Mouse (Mus musculus) stomach, embryonic 15.5 days (tissue): ENCODE measurements around the gene Pafah1b2. TPM values are rescaled to one million over a fixed set of nuclear protein-coding genes. Genes with fewer than 3 reads are reported as not detected.
A peak's percentile ranks its signal among the peaks of the same experiment; 100 is the strongest.

Source experiments
- ATAC-seq: fragments of 200-750 bp; cut with Nextera tagmentation; 2 replicates; pipeline ENCODE4 v1.8.0; 2017; ENCODE audit warnings: low read depth, moderate number of reproducible peaks, moderate TSS enrichment; ENCODE audit not compliant: insufficient read depth, low FRiP score
- H3K27ac ChIP-seq: fragments of 300-500 bp; sonication (generic); 2 replicates; pipeline ENCODE4 v1.5.1; 2015; ENCODE audit warnings: mild to moderate bottlenecking, inconsistent platforms
- H3K27me3 ChIP-seq: fragments of 300-500 bp; sonication (generic); replicated peaks from 2 replicates; pipeline ENCODE4 v1.6.1; 2015; ENCODE audit warnings: inconsistent platforms
- H3K36me3 ChIP-seq: fragments of 300-500 bp; sonication (generic); 2 replicates; pipeline ENCODE4 v1.6.1; 2015; ENCODE audit warnings: inconsistent platforms
- H3K4me1 ChIP-seq: fragments of 300-500 bp; sonication (generic); 2 replicates; pipeline ENCODE4 v1.6.1; 2015; ENCODE audit warnings: inconsistent platforms
- H3K4me2 ChIP-seq: fragments of 300-500 bp; sonication (generic); 2 replicates; pipeline ENCODE4 v1.6.1; 2015; ENCODE audit warnings: mild to moderate bottlenecking, inconsistent platforms
- H3K4me3 ChIP-seq: fragments of 300-500 bp; sonication (generic); replicated peaks from 2 replicates; pipeline ENCODE4 v1.5.1; 2015; ENCODE audit warnings: inconsistent platforms
- H3K9ac ChIP-seq: fragments of 300-500 bp; sonication (generic); 2 replicates; pipeline ENCODE4 v1.6.1; 2015; ENCODE audit warnings: inconsistent platforms
- H3K9me3 ChIP-seq: fragments of 300-500 bp; sonication (generic); 2 replicates; pipeline ENCODE4 v1.6.1; 2016; ENCODE audit warnings: inconsistent platforms
- WGBS: fragments of 180-500 bp; shearing (Covaris S2); methylation state at CpG from one replicate; pipeline ENCODE4 v1.1.7; 2015; 5-methylcytosine and 5-hydroxymethylcytosine counted together
- polyA plus RNA-seq: library from polyadenylated mRNA; unstranded; fragments of >200 nt; fragmentation: Nextera tagmentation; extraction: Ambion mirVana; gene quantifications from 2 replicates; pipeline ENCODE4 v1.2.1, GENCODE M21; 2015

Pafah1b2 gene
- polyA plus RNA-seq, 1 experiment from 2014 or later, result 148 TPM

DNA sequence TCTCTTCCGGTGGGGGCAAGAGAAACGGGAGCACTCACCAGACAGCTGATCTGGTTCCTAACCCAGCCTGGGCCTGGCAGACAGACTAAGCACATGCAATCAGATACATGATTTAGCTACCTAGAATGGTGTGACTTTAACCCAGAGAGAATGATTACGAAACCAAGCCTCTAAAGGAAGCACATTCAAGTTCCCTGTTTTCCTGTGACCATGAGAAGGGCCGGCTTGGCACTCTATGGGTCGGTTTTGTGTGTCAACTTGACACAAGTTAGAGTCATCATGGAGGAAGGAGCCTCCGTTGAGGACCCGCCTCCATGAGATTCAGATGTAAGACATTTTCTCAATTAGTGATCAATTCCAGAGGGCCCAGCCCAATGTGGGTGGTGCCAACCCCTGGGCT lies 52.8 kb downstream of the Pafah1b2 start:
- no peak overlapping the region for H3K9ac ChIP-seq
- 0 out of 2 replicates have a peak overlapping the region, but pooled peaks have one; percentile 35 for H3K27ac ChIP-seq
- 74% methylated on average over 7 of the region's 7 CpGs for WGBS
- H3K4me2 ChIP-seq, result no peak overlapping the region
- H3K36me3 ChIP-seq, result peaks cover 15% of the 10 kb centered on the region; the same call in 1 of the 2 replicates
- ATAC-seq, result no peak
- H3K4me3 ChIP-seq, result no peak overlapping the region
- H3K27me3 ChIP-seq, result no peaks in the 10 kb centered on the region
- H3K4me1 ChIP-seq, result peaks cover 7% of the 10 kb centered on the region; the same call in 1 of the 2 replicates
- no peaks in the 10 kb centered on the region for H3K9me3 ChIP-seq

DNA sequence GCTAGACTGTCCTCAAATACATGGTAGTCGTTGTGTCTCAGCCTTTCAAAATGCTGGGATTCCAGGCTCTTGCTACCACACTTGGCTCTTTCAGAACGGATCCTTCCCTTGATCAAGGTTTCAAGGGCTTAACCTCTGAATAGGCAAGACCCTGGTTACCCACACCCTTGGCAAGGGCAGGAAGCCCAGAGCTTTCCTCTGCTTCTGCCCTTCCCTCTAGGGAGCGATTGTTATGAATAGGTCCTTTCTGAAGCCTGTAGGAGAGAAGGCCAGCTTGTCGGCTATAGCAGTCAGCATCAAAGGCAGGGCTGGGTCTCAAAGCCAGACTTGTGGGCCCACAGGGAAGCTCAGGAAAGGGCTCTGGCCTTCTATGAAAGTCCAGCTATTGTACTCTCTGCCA lies 53.6 kb downstream of the Pafah1b2 start:
- Histone ChIP-seq H3K4me1 (peaks cover 9% of the 10 kb centered on the region), H3K27ac (peak overlapping the region; percentile 46; the same call in 1 of the 2 replicates), H3K9me3 (no peaks in the 10 kb centered on the region), H3K4me2 (no peak overlapping the region), H3K36me3 (peaks cover 10% of the 10 kb centered on the region; the same call in 1 of the 2 replicates), H3K9ac (no peak overlapping the region), H3K27me3 (no peaks in the 10 kb centered on the region), H3K4me3 (no peak overlapping the region)
- no peak for ATAC-seq
- 49% methylated on average over 4 of the region's 4 CpGs for WGBS

DNA sequence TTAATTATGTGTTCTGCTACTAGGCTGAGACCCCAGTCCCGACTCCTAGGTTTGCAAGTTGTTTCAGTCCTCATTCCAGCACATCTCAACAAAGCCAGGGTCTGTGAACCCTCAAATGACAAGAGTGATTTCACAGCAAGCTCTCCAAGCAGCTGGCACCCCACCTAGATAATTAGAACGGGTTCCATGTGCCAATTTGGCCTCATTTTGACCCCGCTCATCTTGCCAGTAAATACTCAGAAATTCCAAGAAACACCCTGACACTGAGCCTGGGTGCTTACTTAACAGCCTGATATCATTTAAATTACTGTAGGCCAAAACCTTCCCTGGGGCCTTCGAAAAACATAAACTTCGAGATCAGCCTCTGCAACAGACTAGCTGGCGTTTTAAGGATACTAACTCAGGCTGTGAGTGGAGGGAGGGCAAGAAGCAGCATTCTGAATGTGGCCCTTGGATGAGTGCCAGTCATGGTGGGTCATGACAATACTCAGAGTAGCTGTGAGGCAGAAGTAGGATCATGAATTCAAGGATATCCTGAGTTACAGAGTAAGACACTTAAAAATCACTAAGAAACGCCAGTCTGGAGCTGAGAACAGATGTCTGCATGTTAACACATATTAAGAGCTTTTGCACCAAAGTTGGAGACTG lies 54.3 kb downstream of the Pafah1b2 start:
- peak overlapping the region; percentile 46; the same call in 1 of the 2 replicates for H3K27ac ChIP-seq
- no peak overlapping the region for H3K4me3 ChIP-seq
- no peak for ATAC-seq
- H3K36me3 ChIP-seq, result peaks cover 7% of the 10 kb centered on the region; the same call in 1 of the 2 replicates
- no peaks in the 10 kb centered on the region for H3K9me3 ChIP-seq
- peaks cover 16% of the 10 kb centered on the region for H3K4me1 ChIP-seq
- H3K9ac ChIP-seq, result no peak overlapping the region
- H3K4me2 ChIP-seq, result no peak overlapping the region
- WGBS, result 54% methylated on average over 7 of the region's 7 CpGs
- H3K27me3 ChIP-seq, result no peaks in the 10 kb centered on the region

DNA sequence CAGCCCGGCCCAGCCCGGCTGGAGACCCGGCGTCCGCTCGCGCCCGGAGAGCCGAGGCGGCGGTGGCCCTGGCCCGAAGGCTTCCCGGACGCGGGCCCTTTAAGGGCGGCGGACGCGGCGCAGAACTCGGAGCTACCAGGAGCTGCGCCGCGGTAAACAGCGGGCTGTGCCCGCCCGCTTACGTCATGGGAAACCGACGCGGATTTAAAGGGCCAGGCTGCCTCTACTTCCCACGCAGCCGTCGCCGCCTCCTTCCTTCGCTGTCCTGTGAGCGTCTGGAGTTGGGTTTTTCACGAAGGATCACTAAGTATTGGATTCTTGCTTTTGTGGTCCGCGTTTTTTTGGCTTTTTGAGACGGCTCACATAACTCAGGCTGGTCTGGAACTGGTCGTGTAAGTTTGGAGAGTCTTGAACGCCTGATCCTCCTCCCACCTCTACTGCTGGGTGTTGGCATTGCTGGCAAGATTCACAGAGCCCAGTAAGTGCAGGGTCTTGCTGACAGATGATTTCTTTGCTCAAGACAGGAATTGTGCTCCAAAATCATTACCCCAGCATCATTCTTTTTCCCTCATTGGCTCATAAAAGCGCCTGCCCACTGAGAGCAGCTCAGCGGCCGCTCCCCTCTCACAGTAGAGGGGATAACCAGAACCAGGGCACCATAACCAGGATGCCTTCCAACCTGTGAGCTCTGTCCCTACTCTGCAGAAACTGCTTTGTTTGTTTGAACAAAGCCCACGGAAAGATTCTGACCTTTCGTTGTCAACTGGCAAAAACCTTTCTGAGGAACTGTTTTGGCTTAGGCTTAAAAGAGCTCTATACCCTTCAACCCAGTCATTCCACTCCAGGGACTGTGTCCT lies 57.2 kb downstream of the Pafah1b2 start, which contains the start of gene Sidt2:
Sidt2 (minus strand) TSS at position 152 of the 857 bp plus-strand sequence.
- peak within 1 kb of the TSS; percentile 81 for H3K4me3 ChIP-seq
- WGBS, result under 1% methylated on average over 48 of the region's 48 CpGs
- H3K4me2 ChIP-seq, result peak within 1 kb of the TSS; percentile 82
- H3K27ac ChIP-seq, result peak within 1 kb of the TSS; percentile 89
- H3K9ac ChIP-seq, result peak within 1 kb of the TSS; percentile 85
- H3K36me3 ChIP-seq, result peaks cover 8% of the 10 kb centered on the region; the same call in 1 of the 2 replicates
- peak; percentile 97 for ATAC-seq
- H3K9me3 ChIP-seq, result no peaks in the 10 kb centered on the region
- H3K4me1 ChIP-seq, result peaks cover 20% of the 10 kb centered on the region
- H3K27me3 ChIP-seq, result no peaks in the 10 kb centered on the region

DNA sequence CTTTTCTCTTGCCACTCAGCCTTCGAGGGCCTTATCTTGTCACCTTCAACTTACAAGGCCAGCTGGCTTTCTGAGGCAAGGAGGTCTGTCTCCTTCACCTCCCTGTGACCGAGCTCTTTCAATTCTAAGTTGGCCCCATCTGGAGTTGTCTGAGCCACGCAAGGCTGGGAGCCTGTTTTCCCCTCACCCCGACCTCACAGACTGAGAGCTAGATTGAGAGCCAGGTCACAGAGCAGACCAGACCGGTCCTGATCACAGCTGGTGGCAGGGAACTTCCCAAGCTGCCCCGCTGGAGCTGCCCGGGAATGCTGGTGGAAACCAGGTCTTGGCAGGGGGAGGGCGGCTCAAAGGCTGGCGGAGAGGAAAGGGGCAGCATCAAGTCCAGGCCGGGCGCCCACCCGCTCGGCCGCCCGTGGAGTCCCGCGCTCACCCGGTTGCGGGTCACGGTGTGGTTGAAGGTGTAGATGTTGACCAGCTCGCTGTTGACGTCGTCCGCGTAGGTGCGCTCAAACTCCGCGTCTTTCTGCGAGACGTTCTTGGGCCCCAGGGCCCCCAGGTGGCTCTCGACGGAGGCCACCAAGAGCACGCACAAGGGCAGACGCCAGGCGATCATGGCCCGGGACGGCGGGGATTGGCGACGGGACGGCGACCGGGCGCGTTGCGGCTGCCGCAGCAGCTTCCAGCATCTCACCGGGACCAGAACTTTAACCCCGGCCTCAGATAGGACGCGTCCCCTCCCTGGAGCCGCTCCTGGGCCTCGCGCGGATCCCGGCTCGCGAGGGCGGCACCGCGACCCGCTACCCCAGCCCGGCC lies 58.0 kb downstream of the Pafah1b2 start:
- peak; percentile 52 for ATAC-seq
- Histone ChIP-seq H3K36me3 (peaks cover 16% of the 10 kb centered on the region; the same call in 1 of the 2 replicates), H3K4me3 (peak overlapping the region; percentile 81), H3K27me3 (no peaks in the 10 kb centered on the region), H3K27ac (peak overlapping the region; percentile 89), H3K9ac (peak overlapping the region; percentile 85), H3K4me2 (peak overlapping the region; percentile 82), H3K9me3 (no peaks in the 10 kb centered on the region), H3K4me1 (peaks cover 17% of the 10 kb centered on the region)
- WGBS, result under 1% methylated on average over 62 of the region's 63 CpGs

DNA sequence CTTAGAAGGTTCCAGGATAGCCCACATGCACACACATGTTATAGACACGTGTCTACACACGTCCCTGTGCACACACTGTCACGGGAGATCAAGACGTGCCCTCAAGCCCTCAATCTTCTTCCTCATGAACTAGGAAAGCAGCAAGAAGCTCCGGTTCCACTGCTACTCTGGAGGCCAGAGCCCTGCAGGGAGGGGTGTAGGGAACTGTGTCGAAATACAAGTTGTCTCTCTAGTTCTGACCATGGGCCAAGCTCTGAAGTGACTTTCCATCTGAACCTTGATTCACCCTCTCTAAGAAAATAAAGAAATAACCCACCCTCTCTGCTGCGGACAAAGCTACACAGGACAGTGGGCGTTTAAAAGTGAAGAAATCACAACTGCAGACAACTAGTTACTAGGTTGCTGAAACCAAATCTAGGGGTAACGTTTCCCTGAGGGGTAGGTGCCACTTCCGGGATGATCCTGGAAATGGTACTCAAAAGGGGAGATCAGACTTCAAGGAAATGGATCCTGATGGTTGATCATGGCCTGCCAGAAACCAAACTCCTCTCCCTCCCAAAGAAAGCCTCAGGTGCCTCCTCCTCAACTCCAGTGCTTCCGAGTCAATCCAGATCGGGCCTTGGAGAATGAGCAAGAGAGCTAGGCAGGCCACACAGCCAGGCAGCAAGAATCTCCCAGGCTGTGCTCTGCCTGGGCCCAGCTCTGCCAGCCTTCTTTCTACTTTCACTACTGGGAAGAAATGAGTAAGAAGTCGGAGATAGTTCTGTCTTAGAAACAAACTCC lies 58.8 kb downstream of the Pafah1b2 start:
- 47% methylated on average over 13 of the region's 13 CpGs for WGBS
- Histone ChIP-seq H3K4me1 (peaks cover 17% of the 10 kb centered on the region), H3K9ac (peak overlapping the region; percentile 85; the same call in 1 of the 2 replicates), H3K4me2 (peak overlapping the region; percentile 82), H3K27ac (peak overlapping the region; percentile 89; the same call in 1 of the 2 replicates), H3K4me3 (peak overlapping the region; percentile 81), H3K9me3 (no peaks in the 10 kb centered on the region), H3K27me3 (no peaks in the 10 kb centered on the region), H3K36me3 (peaks cover 18% of the 10 kb centered on the region; the same call in 1 of the 2 replicates)
- no peak for ATAC-seq

DNA sequence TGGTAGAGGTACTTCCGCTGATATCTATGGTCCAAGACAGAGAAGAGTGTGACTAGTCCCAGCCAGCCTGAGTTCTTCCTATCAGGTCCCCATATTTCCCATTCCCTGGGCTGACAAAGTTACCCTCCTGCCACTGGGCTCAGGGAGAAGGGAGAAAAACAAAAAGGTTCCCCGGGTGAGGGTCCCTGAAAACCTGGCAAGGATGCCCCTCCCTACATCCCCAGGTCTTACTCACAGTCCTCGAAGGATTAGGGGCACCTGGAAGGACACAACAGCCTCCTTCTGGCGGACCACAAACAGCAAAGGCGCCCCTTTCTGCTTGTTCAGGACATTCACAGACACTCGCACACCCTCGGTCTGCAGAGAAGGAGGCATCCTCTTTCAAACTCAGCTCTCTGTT lies 59.6 kb downstream of the Pafah1b2 start:
- peak overlapping the region; percentile 81; the same call in 1 of the 2 replicates for H3K4me3 ChIP-seq

DNA sequence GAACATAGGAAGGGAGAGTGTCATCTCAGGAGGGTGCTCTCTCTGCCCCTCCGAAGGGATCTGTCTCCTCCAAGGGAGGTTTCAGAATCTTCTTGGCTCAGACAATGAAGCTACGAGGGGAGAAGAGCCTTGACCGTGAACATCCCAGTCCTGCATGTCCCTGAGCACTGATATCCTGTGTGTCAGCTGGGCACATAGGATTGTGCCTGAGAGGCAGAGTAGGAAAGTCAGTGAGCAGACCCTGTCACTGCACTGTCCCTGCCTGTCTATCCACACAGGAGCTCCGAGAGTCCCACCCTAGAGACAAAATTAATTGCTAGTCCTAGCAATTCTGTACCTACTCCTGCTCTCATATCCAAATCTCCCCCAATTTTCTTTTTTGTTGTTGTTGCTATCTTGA lies 60.4 kb downstream of the Pafah1b2 start:
- no peaks in the 10 kb centered on the region for H3K27me3 ChIP-seq
- ATAC-seq, result no peak
- H3K4me1 ChIP-seq, result peaks cover 17% of the 10 kb centered on the region
- 85% methylated on average over 4 of the region's 4 CpGs for WGBS
- H3K9ac ChIP-seq, result no peak overlapping the region
- no peaks in the 10 kb centered on the region for H3K9me3 ChIP-seq
- H3K36me3 ChIP-seq, result peaks cover 25% of the 10 kb centered on the region
- H3K4me2 ChIP-seq, result no peak overlapping the region
- no peak overlapping the region for H3K27ac ChIP-seq
- no peak overlapping the region for H3K4me3 ChIP-seq

More for the DNA sequence above, 59.6 kb downstream of the Pafah1b2 start:
- Histone ChIP-seq H3K4me1 (peaks cover 17% of the 10 kb centered on the region), H3K4me2 (peak overlapping the region; percentile 82), H3K9me3 (no peaks in the 10 kb centered on the region), H3K9ac (no peak overlapping the region), H3K27me3 (no peaks in the 10 kb centered on the region), H3K27ac (no peak overlapping the region), H3K36me3 (peaks cover 25% of the 10 kb centered on the region)
- 81% methylated on average over 7 of the region's 7 CpGs for WGBS
- no peak for ATAC-seq

DNA sequence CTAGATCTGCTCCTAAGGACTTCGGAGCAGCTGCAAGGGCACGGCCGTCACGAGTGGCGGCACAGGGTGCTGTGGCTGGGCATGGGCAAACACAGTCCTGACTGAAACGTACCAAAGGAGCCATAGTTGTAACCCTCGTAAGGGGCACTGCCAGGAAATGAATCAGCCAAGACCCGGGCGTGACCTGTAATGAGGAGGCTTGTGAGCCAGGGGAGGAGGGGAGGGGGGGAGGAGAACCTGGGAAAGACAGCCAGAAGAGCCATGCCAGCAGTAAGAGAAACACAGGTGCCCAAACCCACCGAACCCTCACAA lies 65.7 kb downstream of the Pafah1b2 start:
- WGBS, result 84% methylated on average over 10 of the region's 10 CpGs
- H3K4me3 ChIP-seq, result no peak overlapping the region
- 0 out of 2 replicates have a peak, but pooled peaks cover 5% of the 10 kb centered on the region for H3K4me1 ChIP-seq
- no peak for ATAC-seq
- no peak overlapping the region for H3K9ac ChIP-seq
- H3K36me3 ChIP-seq, result peaks cover 49% of the 10 kb centered on the region
- H3K9me3 ChIP-seq, result no peaks in the 10 kb centered on the region
- no peak overlapping the region for H3K4me2 ChIP-seq
- no peaks in the 10 kb centered on the region for H3K27me3 ChIP-seq
- no peak overlapping the region for H3K27ac ChIP-seq

DNA sequence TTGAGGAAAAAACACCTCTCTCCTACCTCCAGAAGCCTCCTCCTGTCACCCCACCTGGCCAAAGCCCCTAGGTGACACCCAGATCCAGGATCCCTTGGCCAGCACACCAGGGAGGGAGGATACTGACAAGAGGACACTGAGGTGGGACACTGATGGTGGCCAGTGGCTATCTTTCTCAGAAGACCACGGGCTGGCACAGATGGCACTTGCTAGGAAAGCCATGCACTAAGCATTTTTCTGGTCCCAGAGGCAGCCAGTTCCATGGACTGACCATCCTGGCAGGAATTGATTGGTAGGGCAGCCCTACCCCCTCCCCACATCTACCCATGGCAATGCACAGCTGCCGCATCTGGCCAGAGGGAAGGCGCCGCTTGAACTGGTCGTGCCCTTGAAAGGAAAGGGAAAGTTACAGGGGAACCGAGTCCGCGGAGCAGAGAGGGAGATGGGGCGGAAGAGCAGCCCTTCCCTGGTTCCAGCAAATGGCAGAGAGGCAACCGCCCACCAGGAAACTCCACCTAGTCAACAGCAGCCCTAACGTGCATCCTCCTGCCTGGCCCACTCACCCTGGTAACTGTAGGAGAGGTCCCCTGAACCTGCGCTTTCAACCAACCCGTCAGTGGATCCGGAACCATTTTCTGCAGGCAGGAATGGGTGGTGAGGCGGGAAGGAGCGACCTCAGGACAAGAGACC lies 66.2 kb downstream of the Pafah1b2 start:
- H3K36me3 ChIP-seq, result peaks cover 50% of the 10 kb centered on the region

More for the DNA sequence above, 66.2 kb downstream of the Pafah1b2 start:
- 0 out of 2 replicates have a peak, but pooled peaks cover 5% of the 10 kb centered on the region for H3K4me1 ChIP-seq
- H3K4me3 ChIP-seq, result no peak overlapping the region
- H3K27ac ChIP-seq, result no peak overlapping the region
- H3K27me3 ChIP-seq, result no peaks in the 10 kb centered on the region
- WGBS, result 87% methylated on average over 16 of the region's 16 CpGs
- no peak for ATAC-seq
- H3K9me3 ChIP-seq, result no peaks in the 10 kb centered on the region
- H3K9ac ChIP-seq, result no peak overlapping the region
- H3K4me2 ChIP-seq, result no peak overlapping the region
